Mouse (Mus musculus) layer of hippocampus, adult 11-12 months (tissue): Measurements from ENCODE around the gene Gm8113.
"Not testable (repeated sequence)": the region's sequence is repeated elsewhere in the genome, so short reads cannot be mapped to it uniquely, and the experiment has no call there.

ENCODE experiments used
- DNase-seq: peaks from one replicate; pipeline ENCODE4 v3.0.0; 2022; ENCODE audit warnings: low spot score

Gm8113 gene

DNA sequence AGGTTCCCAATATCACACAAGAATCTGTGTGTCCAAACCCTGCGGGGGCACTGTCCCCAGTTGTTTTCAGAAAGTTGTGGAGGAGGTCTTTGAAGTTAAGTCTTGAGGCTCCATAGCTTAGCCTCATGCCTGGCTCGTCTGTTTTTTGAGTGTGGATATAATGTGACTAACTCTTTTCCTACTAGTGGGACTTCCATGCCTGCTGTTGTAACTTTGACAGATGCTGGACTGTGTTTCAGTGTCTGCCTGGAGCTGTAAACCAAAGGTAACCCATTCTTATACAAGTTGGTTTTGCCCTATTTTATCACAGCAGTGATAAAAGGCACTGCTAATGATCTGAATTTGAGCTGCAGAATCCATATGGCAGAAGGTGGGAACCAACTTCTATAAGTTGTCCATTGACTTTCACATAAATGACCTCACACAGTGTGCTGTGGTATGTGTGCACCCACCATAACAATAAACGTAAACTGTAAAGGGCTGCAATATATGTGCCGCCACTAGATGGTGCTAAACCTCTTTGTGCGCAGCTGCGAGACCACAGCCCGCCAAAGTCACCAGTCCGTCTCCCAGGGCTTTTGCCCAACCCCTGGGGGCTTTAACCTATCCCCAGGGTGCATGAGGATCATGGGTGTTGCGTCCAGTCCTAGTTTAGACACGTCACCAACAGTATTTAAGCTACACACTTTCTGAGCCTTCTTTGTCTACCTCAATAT is at the start of gene Gm8113:
Gene Gm8113, plus strand, starts transcription at position 703 of the 716 bp plus-strand sequence.
- peak; percentile 53 for DNase-seq

DNA sequence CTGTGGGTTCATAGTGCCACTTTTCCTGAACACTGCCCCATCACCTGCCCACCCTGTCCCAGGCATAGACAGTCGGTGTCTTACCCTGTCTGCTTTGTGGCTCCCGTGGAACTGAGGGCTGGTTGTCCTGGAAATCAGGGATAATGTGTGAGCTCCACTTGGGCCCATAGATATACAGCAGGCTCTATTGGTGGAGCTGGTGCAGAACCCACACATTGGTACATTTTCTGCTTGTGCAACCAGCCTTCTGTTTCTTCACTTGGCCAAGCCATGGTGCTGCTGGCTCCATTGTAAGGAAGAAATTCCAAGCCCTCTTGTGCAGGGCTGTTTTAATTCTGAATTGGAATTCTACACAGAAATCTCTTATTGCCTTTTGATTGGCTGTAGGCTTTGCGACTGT is 49.8 kb upstream of the Gm8113 start, which contains the start of gene Ear1:
Gene Ear1, minus strand, starts transcription at position 101 of the 400 bp plus-strand sequence.
- not testable (repeated sequence) for DNase-seq

DNA sequence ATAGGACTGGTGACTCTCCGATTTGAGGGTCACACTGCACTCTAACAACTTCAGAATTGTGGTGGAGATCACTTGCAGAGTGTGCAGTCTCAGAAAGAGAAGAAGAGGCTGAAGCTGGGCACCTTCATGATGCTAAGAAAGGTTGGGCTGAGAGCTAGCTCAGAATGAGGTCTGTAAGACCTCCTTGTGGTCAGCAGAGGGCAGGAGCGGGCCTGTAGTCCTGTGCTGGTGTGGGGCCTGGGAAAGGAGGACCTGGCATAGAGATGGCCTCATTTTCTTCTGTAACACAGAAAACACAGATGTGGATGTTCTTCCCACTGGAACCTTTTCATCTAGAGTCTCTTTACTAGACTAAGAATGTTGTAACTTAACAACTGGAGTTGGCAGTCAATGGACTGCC is 47.4 kb upstream of the Gm8113 start:
- DNase-seq: not testable (repeated sequence)

DNA sequence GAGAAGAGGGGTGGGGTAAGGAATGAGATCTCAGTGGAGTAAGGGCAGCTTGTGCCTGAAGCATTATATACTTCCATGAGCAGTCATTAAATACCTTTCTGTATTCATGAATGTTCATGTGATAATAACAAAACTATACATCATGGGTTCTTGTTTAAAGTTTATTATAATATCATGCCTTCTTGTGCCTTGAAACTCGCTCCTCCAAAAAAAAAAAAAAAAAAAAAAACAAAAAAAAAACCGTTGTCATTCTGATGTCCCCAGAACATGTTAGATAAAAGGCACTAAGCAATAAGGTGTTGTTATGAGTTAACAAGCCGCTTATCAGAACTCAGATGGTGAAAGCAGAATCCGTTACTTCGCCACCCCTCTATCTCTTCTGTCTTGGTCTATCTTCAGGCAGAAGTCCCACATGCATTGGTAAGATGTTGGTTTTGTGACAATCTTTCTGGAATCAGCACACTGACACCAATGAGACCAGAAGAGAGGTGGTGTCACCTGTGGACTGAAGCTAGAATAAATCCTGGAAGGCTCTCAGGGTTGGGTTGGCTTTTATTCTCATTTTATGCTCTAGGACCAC is 45.1 kb upstream of the Gm8113 start:
- DNase-seq: not testable (repeated sequence)

DNA sequence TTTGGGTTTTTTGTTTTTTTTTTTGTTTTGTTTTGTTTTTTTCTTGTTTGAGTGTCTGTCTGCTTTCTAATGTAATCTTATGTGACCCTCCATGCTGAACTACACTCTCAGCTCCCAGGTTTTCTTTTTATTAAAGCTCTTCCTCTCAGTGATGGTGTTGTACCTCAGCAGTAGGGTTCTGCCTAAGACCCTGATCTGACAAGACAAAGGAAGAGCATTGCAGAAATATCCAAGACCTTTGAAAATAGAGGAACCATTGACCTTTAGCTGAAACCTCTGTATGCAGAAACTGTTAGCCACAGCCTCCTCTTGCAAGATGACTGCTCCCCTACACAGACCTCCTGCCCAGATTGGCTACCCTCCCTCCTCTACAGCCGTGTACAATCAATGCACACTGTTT is 39.0 kb upstream of the Gm8113 start:
- not testable (repeated sequence) for DNase-seq

DNA sequence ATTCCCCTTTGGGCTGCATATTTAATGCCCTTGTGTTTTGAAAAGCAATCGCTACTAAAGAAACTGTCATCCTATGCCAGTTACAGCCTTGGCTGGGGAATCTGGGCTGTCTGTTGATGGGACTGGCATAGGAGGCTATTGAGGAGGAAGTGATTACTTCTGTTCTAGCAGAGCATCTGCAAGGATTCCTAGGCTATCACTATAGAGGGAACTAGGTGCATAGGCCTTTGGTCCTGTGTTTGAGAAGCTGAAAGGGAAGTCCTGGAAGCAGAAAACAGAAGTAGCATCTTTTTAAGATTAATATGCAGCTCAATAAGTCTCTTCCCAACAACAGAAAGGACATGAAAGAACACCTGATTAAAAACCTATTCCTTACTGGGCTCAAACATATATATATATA is 33.9 kb upstream of the Gm8113 start:
- DNase-seq: not testable (repeated sequence)

DNA sequence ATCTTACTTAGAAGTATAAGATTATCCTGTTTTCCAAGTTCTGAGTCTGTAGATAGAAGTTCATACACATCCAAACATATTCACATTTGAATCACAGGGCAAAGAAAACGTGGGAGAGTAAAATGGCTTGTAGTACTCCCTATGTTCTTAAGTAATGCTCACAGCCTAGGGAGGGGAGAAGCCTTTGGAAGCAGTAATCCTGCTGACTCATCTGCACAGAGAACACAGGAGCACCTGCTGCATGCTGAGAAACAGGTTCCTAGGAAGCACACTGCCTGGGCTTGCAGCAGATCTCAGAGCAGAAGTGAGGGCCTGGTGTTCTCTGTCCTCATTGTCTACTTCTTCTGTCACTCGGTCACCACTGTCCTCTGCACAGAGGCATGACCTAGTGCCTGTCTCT is 29.8 kb upstream of the Gm8113 start:
- DNase-seq: not testable (repeated sequence)

DNA sequence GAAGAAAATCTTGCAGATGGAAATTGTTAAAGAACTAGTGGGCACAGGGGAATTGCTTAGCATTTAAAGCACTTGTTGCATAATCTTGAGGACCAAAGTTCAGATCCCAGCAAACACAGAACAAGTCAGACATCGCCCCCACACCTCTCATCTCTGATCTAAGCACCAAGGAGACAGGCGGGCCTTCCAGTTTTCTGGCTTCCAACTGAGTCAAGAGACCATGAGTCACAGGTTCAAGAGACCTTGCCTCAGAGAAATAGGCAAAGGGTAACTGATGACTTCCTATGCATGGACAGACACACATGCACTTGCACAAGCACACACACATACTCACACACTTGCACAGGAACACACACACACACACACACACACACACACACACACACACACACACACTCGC is 26.6 kb upstream of the Gm8113 start:
- DNase-seq: not testable (repeated sequence)

DNA sequence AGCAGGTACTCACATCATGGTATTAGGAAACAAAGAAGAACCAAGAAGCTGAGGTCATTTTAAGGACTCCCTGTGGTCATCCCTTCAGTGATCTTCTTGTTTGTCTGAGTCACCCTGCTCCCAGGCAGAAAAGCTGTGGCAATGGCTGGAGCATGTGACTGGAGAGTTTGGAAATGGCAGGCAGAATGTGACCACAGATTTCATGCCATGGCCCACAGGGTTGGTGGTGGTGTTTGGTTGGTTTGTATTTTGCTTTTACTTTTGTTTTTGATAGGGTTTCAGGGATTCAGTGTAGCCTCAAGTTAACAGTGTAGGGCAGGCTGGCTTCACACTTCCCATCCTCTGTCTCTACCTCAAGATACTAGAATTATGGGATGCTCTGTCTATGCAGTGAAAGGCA is 7.0 kb upstream of the Gm8113 start:
- DNase-seq: not testable (repeated sequence)

DNA sequence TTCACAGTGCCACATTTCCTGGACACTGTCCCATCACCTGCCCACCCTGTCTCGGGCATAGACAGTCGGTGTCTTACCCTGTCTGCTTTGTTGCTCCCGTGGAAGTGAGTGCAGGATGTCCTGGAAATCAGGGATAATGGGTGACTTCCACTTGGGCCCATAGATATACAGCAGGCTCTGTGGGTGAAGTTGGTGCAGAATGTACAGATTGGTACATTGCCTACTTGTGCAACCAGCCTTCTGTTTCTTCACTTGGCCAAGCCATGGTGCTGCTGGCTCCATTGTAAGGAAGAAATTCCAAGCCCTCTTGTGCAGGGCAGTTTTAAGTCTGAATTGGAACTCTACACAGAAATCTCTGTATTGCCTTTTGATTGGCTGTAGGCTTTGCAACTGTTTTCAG is 1.7 kb upstream of the Gm8113 start, which contains the start of gene Ear10:
Gene Ear10, minus strand, starts transcription at position 101 of the 400 bp plus-strand sequence.
- DNase-seq: not testable (repeated sequence)

DNA sequence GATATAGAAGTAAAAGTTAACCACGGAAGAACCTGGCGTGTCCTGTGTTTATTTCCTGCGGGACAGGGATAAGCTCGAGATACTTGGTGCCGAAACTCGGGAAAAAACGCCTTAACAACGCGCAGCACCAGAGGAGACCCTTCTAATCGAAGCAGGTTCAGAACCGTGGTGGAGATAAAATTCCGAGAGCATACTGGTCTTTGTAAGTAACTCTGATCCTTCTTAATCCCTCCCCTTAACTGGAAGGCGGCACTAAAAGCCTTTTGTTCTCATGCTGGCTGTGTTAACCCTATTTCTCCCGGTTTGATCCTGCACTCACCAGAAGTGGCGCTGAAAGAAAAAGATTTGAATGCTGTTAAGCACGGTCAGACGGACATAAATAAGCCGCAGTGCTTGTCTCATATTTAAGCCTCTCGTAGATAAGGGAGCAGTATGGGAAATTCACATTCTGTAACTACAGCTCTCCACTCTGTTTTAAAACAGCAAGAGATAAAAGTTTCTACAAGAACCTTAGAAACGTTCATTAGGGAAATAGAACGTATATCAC is 287 bp downstream of the Gm8113 start:
- DNase-seq: not testable (repeated sequence)

DNA sequence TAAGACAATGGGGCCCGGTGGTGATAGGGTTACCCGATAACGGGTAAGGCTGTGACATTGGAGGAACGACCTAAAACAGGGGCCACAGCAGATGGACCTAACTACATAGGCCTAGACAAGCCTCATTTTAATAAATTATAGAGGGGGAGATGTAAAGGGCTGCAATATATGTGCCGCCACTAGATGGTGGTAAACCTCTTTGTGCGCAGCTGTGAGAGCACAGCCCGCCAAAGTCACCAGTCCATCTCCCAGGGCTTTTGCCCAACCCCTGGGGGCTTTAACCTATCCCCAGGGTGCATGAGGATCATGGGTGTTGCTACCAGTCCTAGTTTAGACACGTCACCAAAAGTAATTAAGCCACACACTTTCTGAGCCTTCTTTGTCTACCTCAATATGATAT is 7.8 kb downstream of the Gm8113 start:
- peak; percentile 40 for DNase-seq

DNA sequence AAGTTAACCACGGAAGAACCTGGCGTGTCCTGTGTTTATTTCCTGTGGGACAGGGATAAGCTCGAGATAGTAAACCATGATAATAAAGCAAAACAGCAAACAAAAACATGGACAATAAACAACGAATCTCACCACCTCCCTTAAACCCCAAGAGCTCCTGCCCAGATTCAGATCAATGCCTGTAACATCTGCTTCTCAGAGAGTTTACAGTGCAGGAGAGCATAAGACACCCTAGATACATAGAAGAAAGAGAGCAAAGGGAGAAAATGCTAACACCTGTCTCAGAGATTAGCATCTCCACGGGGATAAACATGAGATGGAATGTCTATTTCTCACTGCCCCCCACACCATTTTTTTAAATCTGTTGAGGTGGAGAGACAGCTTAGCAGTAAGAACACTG is 8.2 kb downstream of the Gm8113 start:
- not testable (repeated sequence) for DNase-seq

DNA sequence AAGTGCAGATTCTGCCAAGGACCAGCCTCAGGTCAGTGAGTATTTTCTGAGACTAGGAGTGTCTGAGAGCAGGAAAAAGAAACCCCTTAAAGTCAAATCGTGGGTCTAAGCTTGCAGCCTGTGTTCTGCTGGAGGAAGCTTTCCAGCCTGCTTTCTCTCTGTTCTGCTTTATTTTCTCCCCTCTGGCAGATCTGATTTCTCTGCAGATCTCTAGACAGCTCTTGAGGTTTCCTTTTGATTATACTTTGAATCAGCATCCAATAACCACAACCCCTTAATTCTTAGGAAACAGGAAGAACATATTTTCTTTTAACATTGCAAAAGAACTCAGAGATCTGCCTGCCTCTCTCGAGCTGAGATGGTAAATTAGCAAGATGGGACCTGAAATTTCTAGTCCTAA is 28.2 kb downstream of the Gm8113 start:
- not testable (repeated sequence) for DNase-seq

DNA sequence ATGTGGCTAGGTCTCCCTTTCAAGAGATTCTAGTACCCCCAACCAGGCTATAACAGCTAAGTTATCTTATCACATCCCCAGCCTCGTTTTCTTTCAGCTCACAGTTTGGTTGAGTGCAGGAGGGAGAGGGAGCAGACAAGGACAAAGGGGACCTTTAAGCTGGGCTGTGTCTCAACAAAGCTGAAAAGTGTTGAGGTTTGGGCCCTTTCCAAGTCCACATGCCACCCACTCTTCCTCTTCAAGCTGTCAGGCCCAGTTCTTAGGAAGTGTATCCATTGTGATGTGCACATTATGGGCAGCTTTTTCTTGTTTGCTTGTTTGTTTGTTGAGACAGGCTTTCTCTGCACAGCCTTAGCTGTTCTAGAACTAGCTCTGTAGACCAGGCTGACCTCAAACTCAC is 29.9 kb downstream of the Gm8113 start:
- not testable (repeated sequence) for DNase-seq

DNA sequence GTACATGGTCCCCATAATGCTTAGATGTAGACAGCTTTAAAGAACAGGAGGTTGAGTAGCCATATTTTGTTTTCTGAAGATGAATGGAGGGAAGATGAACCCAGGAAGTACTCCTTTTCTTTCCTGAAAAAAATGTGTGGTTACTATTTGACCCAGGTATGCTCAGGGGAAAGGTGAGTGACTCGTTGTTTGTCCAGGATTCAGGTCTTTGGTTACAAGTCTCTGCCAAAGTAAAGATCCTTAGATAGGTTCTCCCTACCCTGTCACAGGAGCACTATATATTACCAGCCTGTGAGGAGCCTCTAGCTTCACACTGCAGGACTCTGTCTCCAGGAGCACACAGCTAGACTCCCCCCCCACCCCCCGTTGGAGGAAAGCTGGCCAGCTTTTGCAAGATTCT is 31.6 kb downstream of the Gm8113 start, which contains the start of gene Ang5:
Gene Ang5, plus strand, starts transcription at position 301 of the 400 bp plus-strand sequence.
- not testable (repeated sequence) for DNase-seq
